Mouse (Mus musculus) CH12.LX (cell line): Measurements from ENCODE around the gene Tnfsf10.

Experiments used
- CTCF ChIP-seq, 2 experiments: IDR thresholded peaks in 1 of 2; conservative IDR thresholded peaks in 1 of 2; 2 replicates each; pipeline ENCODE4 v1.5.1; 2011 to 2012; ENCODE audit warnings: low read depth in 2 of 2, low read length in 2 of 2, improper control_type of control experiment in 1 of 2, inconsistent platforms in 1 of 2, mild to moderate bottlenecking in 1 of 2, moderate library complexity in 1 of 2
- EP300 ChIP-seq: IDR thresholded peaks from 2 replicates; pipeline ENCODE4 v1.6.1; 2011; ENCODE audit warnings: low read length, improper control_type of control experiment
- ETS1 ChIP-seq: conservative IDR thresholded peaks from 2 replicates; pipeline ENCODE4 v1.6.1; 2012; ENCODE audit warnings: low read depth, mild to moderate bottlenecking, inconsistent platforms, low read length, improper control_type of control experiment, moderate library complexity

GRCm38 (mm10) chr3:27326633-27327191, 9.9 kb downstream of the Tnfsf10 start:
- TF ChIP-seq ETS1 = no peak
- TF ChIP-seq EP300 = no peak
- TF ChIP-seq CTCF (conservative IDR thresholded peaks at IDR 0.05 in 1 of 2, IDR thresholded peaks at IDR 0.05 in 1 of 2; ENCODE audit: low read depth in 2 of 2, low read length in 2 of 2) = no peak
